Mouse (Mus musculus): ENCODE measurements around the gene Maml3.

Gene Maml3

GRCm38 (mm10) chr3:52045221-52045641, 59.6 kb downstream of the Maml3 start:
- DNase-seq (ENCODE audit: low spot score), result no peak

GRCm38 (mm10) chr3:52044651-52045050, 60.2 kb downstream of the Maml3 start:
- no peak for DNase-seq (ENCODE audit: low spot score)

GRCm38 (mm10) chr3:52043847-52044246, 61.0 kb downstream of the Maml3 start:
- DNase-seq (ENCODE audit: low spot score), result no peak

GRCm38 (mm10) chr3:52042680-52043079, 62.2 kb downstream of the Maml3 start:
- no peak for DNase-seq (ENCODE audit: low spot score)

- no peak for DNase-seq (ENCODE audit: low spot score)
Measured at GRCm38 (mm10) chr3:52039958-52040357, 64.9 kb downstream of the Maml3 start.

- DNase-seq (ENCODE audit: low spot score), result no peak
Measured at GRCm38 (mm10) chr3:52037260-52037659, 67.6 kb downstream of the Maml3 start.

GRCm38 (mm10) chr3:52035404-52035803, 69.5 kb downstream of the Maml3 start:
- DNase-seq (ENCODE audit: low spot score), result peak; percentile 42

GRCm38 (mm10) chr3:52033857-52034588, 70.9 kb downstream of the Maml3 start:
- DNase-seq (ENCODE audit: low spot score), result no peak

GRCm38 (mm10) chr3:52031327-52031726, 73.5 kb downstream of the Maml3 start:
- no peak for DNase-seq (ENCODE audit: low spot score)

- DNase-seq (ENCODE audit: low spot score), result no peak
Measured at GRCm38 (mm10) chr3:52030114-52030513, 74.8 kb downstream of the Maml3 start.

- no peak for DNase-seq (ENCODE audit: low spot score)
Measured at GRCm38 (mm10) chr3:52029661-52030081, 75.2 kb downstream of the Maml3 start.

GRCm38 (mm10) chr3:52027972-52028371, 76.9 kb downstream of the Maml3 start:
- DNase-seq (ENCODE audit: low spot score), result no peak

GRCm38 (mm10) chr3:52022486-52022885, 82.4 kb downstream of the Maml3 start:
- no peak for DNase-seq (ENCODE audit: low spot score)

- DNase-seq (ENCODE audit: low spot score), result no peak
Measured at GRCm38 (mm10) chr3:52018103-52018439, 86.8 kb downstream of the Maml3 start.

GRCm38 (mm10) chr3:52017439-52018102, 87.3 kb downstream of the Maml3 start:
- DNase-seq (ENCODE audit: low spot score), result no peak

GRCm38 (mm10) chr3:52016178-52016577, 88.7 kb downstream of the Maml3 start:
- no peak for DNase-seq (ENCODE audit: low spot score)

- DNase-seq (ENCODE audit: low spot score), result no peak
Measured at GRCm38 (mm10) chr3:52015556-52015955, 89.3 kb downstream of the Maml3 start.

- DNase-seq (ENCODE audit: low spot score), result no peak
Measured at GRCm38 (mm10) chr3:52011032-52011710, 93.7 kb downstream of the Maml3 start.

GRCm38 (mm10) chr3:52009321-52009720, 95.6 kb downstream of the Maml3 start:
- no peak for DNase-seq (ENCODE audit: low spot score)

- DNase-seq (ENCODE audit: low spot score), result peak; percentile 43
Measured at GRCm38 (mm10) chr3:52007602-52008252, 97.1 kb downstream of the Maml3 start.

GRCm38 (mm10) chr3:52006721-52007330, 98.0 kb downstream of the Maml3 start:
- no peak for DNase-seq (ENCODE audit: low spot score)

GRCm38 (mm10) chr3:52003663-52004062, 101.2 kb downstream of the Maml3 start:
- no peak for DNase-seq (ENCODE audit: low spot score)
